Mouse (Mus musculus) liver, postnatal 0 days (tissue): ENCODE measurements at regions not wholly inside any gene's neighbourhood (a gene's known extent, or its start where the extent isn't known, plus 50 kb on each side); places are given as distances from the start of the nearest gene placed in this dataset.

Source experiments
- ATAC-seq: fragments of 200-750 bp; cut with Nextera tagmentation; 2 replicates; pipeline ENCODE4 v1.8.0; 2017; ENCODE audit warnings: mild to moderate bottlenecking, moderate library complexity
- DNase-seq: peaks from one replicate; pipeline ENCODE4 v3.0.0-alpha.2; 2016
- H3K27ac ChIP-seq: fragments of 300-500 bp; sonication (generic); 2 replicates; pipeline ENCODE4 v1.5.1; 2014; ENCODE audit warnings: antibody characterized with exemption, moderate library complexity, mild to moderate bottlenecking, low read depth
- H3K27me3 ChIP-seq: fragments of 300-500 bp; sonication (generic); 2 replicates; pipeline ENCODE4 v1.6.1; 2014; ENCODE audit warnings: low read length, control low read depth, mixed read lengths; ENCODE audit not compliant: insufficient read depth
- H3K36me3 ChIP-seq: fragments of 300-500 bp; sonication (generic); replicated peaks from 2 replicates; pipeline ENCODE4 v1.6.1; 2014; ENCODE audit warnings: mild to moderate bottlenecking, control low read depth, low read length, moderate library complexity, mixed read lengths; ENCODE audit not compliant: insufficient read depth
- H3K4me1 ChIP-seq: fragments of 300-500 bp; sonication (generic); 2 replicates; pipeline ENCODE4 v1.6.1; 2014; ENCODE audit warnings: antibody characterized with exemption, mild to moderate bottlenecking, control low read depth; ENCODE audit not compliant: insufficient read depth
- H3K4me2 ChIP-seq: fragments of 300-500 bp; sonication (generic); 2 replicates; pipeline ENCODE4 v1.6.1; 2014; ENCODE audit warnings: low read depth, mild to moderate bottlenecking, low read length, moderate library complexity, mixed read lengths
- H3K4me3 ChIP-seq: fragments of 300-500 bp; sonication (generic); 2 replicates; pipeline ENCODE4 v1.5.1; 2014; ENCODE audit warnings: low read depth, low read length
- H3K9ac ChIP-seq: fragments of 300-500 bp; sonication (generic); replicated peaks from 2 replicates; pipeline ENCODE4 v1.6.1; 2014; ENCODE audit warnings: mild to moderate bottlenecking, moderate library complexity
- H3K9me3 ChIP-seq: fragments of 300-500 bp; sonication (generic); 2 replicates; pipeline ENCODE4 v1.6.1; 2016; ENCODE audit warnings: mild to moderate bottlenecking, control low read depth, low read length, mixed read lengths
- CTCF ChIP-seq: sonication (generic); IDR thresholded peaks from 2 replicates; pipeline ENCODE4 v1.5.1; 2016; ENCODE audit warnings: antibody characterized with exemption, low read depth
- EP300 ChIP-seq: IDR thresholded peaks from 2 replicates; pipeline ENCODE4 v1.6.1; 2016; ENCODE audit warnings: antibody characterized with exemption, low read depth, mild to moderate bottlenecking
- WGBS: fragments of 180-500 bp; shearing (Covaris S2); extraction: QIAGEN DNeasy Blood & Tissue Kit; methylation state at CpG from one replicate; pipeline ENCODE4 v1.1.7; 2014; ENCODE audit not compliant: insufficient replicate concordance; 5-methylcytosine and 5-hydroxymethylcytosine counted together

DNA sequence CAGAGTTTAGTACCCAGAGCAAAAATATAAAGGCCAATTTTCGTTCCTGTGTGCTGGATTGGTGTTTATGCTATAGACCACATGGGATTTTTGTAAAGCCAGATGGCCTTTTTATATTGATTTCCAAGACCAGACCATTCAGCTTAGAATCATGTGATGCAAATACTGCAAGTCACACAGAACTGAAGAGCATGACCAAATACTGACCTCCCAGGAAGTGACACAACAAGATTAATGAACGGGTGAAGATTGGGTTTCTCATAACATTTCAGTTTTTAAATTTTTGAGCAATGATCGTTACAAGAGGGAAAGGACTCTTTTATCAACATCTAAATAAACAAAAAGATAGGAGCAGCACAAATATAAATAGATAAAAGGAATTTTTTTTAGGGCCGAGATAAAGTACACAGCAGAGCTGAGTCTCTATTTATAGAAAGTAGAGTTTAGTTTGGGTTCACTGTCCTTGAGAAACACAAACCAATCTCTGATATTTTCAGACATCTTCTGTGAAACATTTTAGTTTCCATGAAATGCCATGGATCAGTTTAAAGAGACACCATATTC is 105.7 kb upstream of the Tars start:
- Histone ChIP-seq H3K4me2 (no peak overlapping the region), H3K27ac (no peak overlapping the region), H3K36me3 (no peaks in the 10 kb centered on the region), H3K4me1 (no peaks in the 10 kb centered on the region), H3K9me3 (no peaks in the 10 kb centered on the region), H3K9ac (no peak overlapping the region), H3K4me3 (no peak overlapping the region), H3K27me3 (no peaks in the 10 kb centered on the region)
- ATAC-seq (no peak), DNase-seq (no peak)
- no peak for TF ChIP-seq EP300
- WGBS = 39% methylated on average over 4 of the region's 4 CpGs

DNA sequence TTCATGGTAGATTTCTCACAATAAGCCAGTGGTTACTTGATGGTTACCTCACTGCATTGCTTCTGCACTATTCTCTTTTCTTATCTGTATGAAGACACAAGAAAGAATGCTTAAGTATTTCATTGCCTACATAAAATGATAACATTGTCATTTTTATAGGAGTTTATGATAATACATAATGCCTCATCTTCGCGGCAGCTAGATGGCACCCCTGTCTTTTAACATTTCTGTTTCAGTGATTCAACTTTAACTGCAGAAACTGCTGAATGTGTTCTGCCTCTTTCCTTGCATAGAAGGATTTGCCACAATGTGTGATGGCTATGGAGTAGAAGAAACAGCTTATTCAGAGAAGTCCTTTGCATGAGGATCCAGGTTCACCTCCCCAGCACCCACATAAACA is 97.0 kb upstream of the Tars start:
- H3K4me1 ChIP-seq = no peaks in the 10 kb centered on the region
- 80% methylated on average over 2 of the region's 2 CpGs for WGBS

DNA sequence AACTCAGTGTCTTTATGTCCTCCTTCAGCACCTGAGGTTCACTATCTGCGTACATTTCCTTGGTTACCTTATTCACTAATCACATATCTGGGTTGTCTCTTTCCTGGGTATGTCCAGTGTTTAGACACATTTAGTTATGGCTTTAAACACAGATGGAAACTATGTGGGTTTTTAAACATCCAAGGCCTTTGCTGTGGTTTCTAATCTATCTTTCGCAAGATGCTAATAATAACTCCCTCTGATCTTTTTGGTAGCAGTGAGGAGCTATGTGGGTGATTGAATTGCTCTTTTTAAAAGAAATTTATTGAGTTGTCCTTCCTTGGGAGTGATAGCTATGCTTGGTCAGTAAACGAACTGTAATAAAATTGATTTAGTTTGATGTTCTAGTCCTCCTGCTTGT is 89.7 kb upstream of the Tars start:
- Histone ChIP-seq H3K9me3 (no peaks in the 10 kb centered on the region), H3K4me2 (no peak overlapping the region), H3K36me3 (no peaks in the 10 kb centered on the region), H3K27ac (no peak overlapping the region), H3K4me1 (no peaks in the 10 kb centered on the region), H3K4me3 (no peak overlapping the region), H3K27me3 (no peaks in the 10 kb centered on the region), H3K9ac (no peak overlapping the region)
- no peak for TF ChIP-seq CTCF
- TF ChIP-seq EP300 = no peak
- WGBS = 54% methylated on average over 3 of the region's 3 CpGs
- DNase-seq (no peak), ATAC-seq (no peak)

More for the DNA sequence above, 97.0 kb upstream of the Tars start:
- no peaks in the 10 kb centered on the region for H3K36me3 ChIP-seq
- DNase-seq (no peak), ATAC-seq (no peak)
- no peak overlapping the region for H3K9ac ChIP-seq
- no peak for TF ChIP-seq CTCF
- TF ChIP-seq EP300 = no peak
- no peaks in the 10 kb centered on the region for H3K27me3 ChIP-seq
- H3K9me3 ChIP-seq = no peaks in the 10 kb centered on the region
- no peak overlapping the region for H3K4me2 ChIP-seq
- H3K4me3 ChIP-seq = no peak overlapping the region
- H3K27ac ChIP-seq = no peak overlapping the region

DNA sequence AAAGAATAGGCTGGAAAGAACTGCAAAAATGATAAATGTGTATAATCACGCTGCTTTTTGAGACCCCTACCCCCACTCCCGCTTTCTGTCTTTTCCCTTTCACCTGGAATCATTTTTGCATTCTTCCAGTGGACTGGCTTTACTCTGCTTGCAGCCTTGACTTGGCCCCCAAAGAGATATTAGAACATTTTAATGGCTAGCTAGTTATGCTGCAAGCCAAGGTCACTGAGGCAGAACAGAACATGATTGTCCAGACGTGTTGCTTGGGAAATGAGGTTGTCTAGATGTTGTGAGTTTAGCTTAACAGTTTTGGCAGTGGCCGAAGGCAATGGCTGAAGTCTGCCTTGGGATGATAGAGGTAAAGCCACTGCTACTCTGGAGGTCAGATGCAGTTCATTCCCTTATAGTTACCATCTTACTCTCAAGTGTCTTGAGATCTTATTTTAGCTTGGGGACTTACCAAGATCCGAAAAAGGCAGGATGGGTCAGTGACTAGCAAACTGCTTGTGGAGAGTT is 87.9 kb upstream of the Tars start:
- Histone ChIP-seq H3K9me3 (no peaks in the 10 kb centered on the region), H3K9ac (no peak overlapping the region), H3K36me3 (no peaks in the 10 kb centered on the region), H3K4me1 (no peaks in the 10 kb centered on the region), H3K27me3 (no peaks in the 10 kb centered on the region), H3K27ac (no peak overlapping the region), H3K4me2 (no peak overlapping the region), H3K4me3 (no peak overlapping the region)
- WGBS = 78% methylated on average over 5 of the region's 5 CpGs
- TF ChIP-seq CTCF = no peak
- TF ChIP-seq EP300 = no peak
- DNase-seq (no peak), ATAC-seq (no peak)

DNA sequence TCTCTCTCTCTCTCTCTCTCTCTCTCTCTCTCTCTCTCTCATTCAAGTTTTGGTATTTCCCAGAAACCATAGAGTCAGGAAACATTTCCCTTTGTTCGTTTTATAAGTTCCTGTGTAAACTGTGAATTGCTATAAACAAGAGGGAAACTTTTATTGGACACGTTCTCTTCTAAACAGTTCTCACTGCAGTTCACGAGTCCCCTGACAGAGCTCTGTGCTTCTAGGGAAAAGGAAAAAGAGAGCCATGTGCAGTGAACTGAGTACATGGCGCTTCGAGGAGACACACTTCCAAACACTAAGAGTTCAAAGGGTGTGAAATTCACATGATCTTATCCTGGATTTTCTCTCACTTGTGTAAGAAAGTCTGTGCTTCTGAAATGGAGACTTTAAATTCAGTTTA is 84.5 kb upstream of the Tars start:
- ATAC-seq = no peak
- TF ChIP-seq EP300 = no peak
- no peak for TF ChIP-seq CTCF
- 49% methylated on average over 5 of the region's 5 CpGs for WGBS

DNA sequence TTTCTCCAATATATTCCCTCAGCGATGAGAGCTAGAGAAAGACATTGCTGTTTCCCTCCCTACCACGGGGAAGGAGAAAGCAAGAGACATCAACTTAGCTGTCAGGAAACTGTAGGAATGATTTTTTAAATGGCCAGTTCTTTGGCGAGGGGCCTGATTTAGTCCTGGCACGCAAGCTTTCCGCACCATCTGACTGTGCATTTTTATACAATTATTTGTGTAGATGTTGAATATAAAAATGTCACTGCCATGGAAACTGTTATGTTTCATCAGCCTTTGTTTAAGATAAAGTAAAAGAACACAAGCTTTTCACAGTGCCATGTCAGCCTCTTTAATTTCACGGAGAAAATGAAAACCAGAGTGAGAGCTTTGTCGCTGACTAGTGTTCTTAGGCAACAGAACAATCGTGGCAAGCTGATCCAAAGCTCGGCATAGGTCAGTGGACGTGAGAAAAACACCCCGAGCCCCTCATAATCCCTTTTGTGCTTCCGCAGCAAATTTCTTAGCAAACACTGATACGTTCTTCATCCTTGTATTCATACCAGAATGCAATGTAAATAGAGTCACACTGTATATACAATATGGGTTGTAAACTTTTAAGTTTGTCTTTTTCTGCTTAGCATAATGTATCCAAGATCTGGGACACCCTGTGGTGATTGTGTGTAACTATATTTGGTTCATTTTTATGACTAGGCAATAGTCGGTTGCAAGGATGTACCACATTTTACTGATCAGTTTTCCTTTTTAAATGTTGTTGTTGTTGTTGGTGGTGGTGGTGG is 79.9 kb upstream of the Tars start:
- DNase-seq (no peak), ATAC-seq (no peak)
- WGBS = 81% methylated on average over 14 of the region's 14 CpGs
- Histone ChIP-seq H3K27me3 (no peaks in the 10 kb centered on the region), H3K4me1 (no peaks in the 10 kb centered on the region), H3K27ac (no peak overlapping the region), H3K36me3 (no peaks in the 10 kb centered on the region), H3K4me3 (no peak overlapping the region), H3K4me2 (no peak overlapping the region), H3K9me3 (no peaks in the 10 kb centered on the region), H3K9ac (no peak overlapping the region)
- no peak for TF ChIP-seq CTCF
- no peak for TF ChIP-seq EP300

More for the DNA sequence above, 84.5 kb upstream of the Tars start:
- no peak for DNase-seq
- no peak overlapping the region for H3K4me3 ChIP-seq
- no peaks in the 10 kb centered on the region for H3K4me1 ChIP-seq
- H3K9me3 ChIP-seq = no peaks in the 10 kb centered on the region
- H3K27me3 ChIP-seq = no peaks in the 10 kb centered on the region
- no peak overlapping the region for H3K4me2 ChIP-seq
- no peak overlapping the region for H3K27ac ChIP-seq
- H3K9ac ChIP-seq = no peak overlapping the region
- H3K36me3 ChIP-seq = no peaks in the 10 kb centered on the region
